Mouse (Mus musculus): ENCODE results near the gene St6galnac4. TPM values are rescaled to one million over a fixed set of nuclear protein-coding genes. Genes with fewer than 3 reads are reported as not detected.

The St6galnac4 gene
- total RNA-seq, 4 experiments from 2014 or later: 8.5 to 18.9 (median 13.8) TPM

Other genes starting within 250 kb of the St6galnac4 start
- gene Ciz1, start 234.8 kb upstream of the St6galnac4 start, total RNA-seq (2022): 100 to 1,000 TPM in 1 of 4 experiments, 10 to 100 TPM in 3; 71.6 to 115 (median 85.4) TPM
- gene Dnm1, start 233.8 kb upstream of the St6galnac4 start, total RNA-seq (2022): 10 to 100 TPM; 23.2 to 50.0 (median 34.4) TPM
- gene 1110008P14Rik, start 205.2 kb upstream of the St6galnac4 start, total RNA-seq (2022): 100 to 1,000 TPM; 120 to 179 (median 148) TPM
- 1 to 10 TPM in 2 of 4 experiments, under 1 TPM in 2; 0.32 to 3.7 (median 1.3) TPM for gene Lcn2, start 198.8 kb upstream of the St6galnac4 start, total RNA-seq (2022)
- gene Ptges2, start 191.2 kb upstream of the St6galnac4 start, total RNA-seq (2022): 10 to 100 TPM; 42.2 to 52.5 (median 51.1) TPM
- 1 to 10 TPM; 4.2 to 5.5 (median 5.0) TPM for gene Naif1, start 136.6 kb upstream of the St6galnac4 start, total RNA-seq (2022)
- gene Slc25a25, start 135.7 kb upstream of the St6galnac4 start, total RNA-seq (2022): 10 to 100 TPM; 17.9 to 79.8 (median 27.3) TPM
- 10 to 100 TPM; 39.5 to 50.2 (median 47.2) TPM for gene Fam102a, start 51.8 kb upstream of the St6galnac4 start, total RNA-seq (2022)
- 10 to 100 TPM; 57.1 to 68.1 (median 62.4) TPM for gene Dpm2, start 16.2 kb upstream of the St6galnac4 start, total RNA-seq (2022)
- gene Pip5kl1, start 12.3 kb upstream of the St6galnac4 start, total RNA-seq (2022): under 1 TPM in 1 of 4 experiments, not detected in 3; 0.46 TPM
- not detected for gene 9430097D07Rik, start 11.4 kb upstream of the St6galnac4 start, total RNA-seq (2022)
- gene St6galnac6, start 12.6 kb downstream of the St6galnac4 start, total RNA-seq (2022): 10 to 100 TPM; 42.7 to 61.4 (median 51.8) TPM
- gene Ak1, start 34.7 kb downstream of the St6galnac4 start, total RNA-seq (2022): 10 to 100 TPM; 24.1 to 57.3 (median 40.1) TPM
- gene Eng, start 59.5 kb downstream of the St6galnac4 start, total RNA-seq (2022): 100 to 1,000 TPM in 3 of 4 experiments, 10 to 100 TPM in 1; 96.0 to 134 (median 120) TPM
- 10 to 100 TPM; 10.8 to 22.2 (median 18.7) TPM for gene Fpgs, start 117.0 kb downstream of the St6galnac4 start, total RNA-seq (2022)
- gene Cdk9, start 126.0 kb downstream of the St6galnac4 start, total RNA-seq (2022): 100 to 1,000 TPM in 1 of 4 experiments, 10 to 100 TPM in 3; 80.8 to 110 (median 92.1) TPM
- gene Sh2d3c, start 134.0 kb downstream of the St6galnac4 start, total RNA-seq (2022): 10 to 100 TPM; 12.4 to 23.9 (median 18.0) TPM
- gene 6330409D20Rik, start 153.9 kb downstream of the St6galnac4 start, total RNA-seq (2022): not detected
- 10 to 100 TPM; 22.6 to 31.1 (median 28.5) TPM for gene Tor2a, start 170.1 kb downstream of the St6galnac4 start, total RNA-seq (2022)
- gene Ttc16, start 188.5 kb downstream of the St6galnac4 start, total RNA-seq (2022): under 1 TPM in 3 of 4 experiments, not detected in 1; 0.28 to 0.54 (median 0.45) TPM
- 10 to 100 TPM in 2 of 4 experiments, 1 to 10 TPM in 2; 5.4 to 17.8 (median 10.2) TPM for gene Ptrh1, start 188.7 kb downstream of the St6galnac4 start, total RNA-seq (2022)
- gene Cfap157, start 197.3 kb downstream of the St6galnac4 start, total RNA-seq (2022): not detected